Mouse (Mus musculus) forelimb bud, embryonic 11.5 days (tissue): ENCODE measurements around the gene Pde7b.

Experiments
- DNase-seq: peaks from one replicate; pipeline ENCODE4 v3.0.0-alpha.2; 2012; ENCODE audit warnings: low read depth, low spot score

The Pde7b gene

GRCm38 (mm10) chr10:20421299-20421883, 303.5 kb downstream of the Pde7b start:
- no peak for DNase-seq

- DNase-seq: no peak
Observed at GRCm38 (mm10) chr10:20420296-20420695, 304.6 kb downstream of the Pde7b start.

GRCm38 (mm10) chr10:20418856-20419219, 306.0 kb downstream of the Pde7b start:
- DNase-seq: no peak

GRCm38 (mm10) chr10:20418202-20418855, 306.5 kb downstream of the Pde7b start:
- DNase-seq: no peak

- no peak for DNase-seq
Observed at GRCm38 (mm10) chr10:20409181-20409580, 315.7 kb downstream of the Pde7b start.

- DNase-seq: no peak
Observed at GRCm38 (mm10) chr10:20408336-20408735, 316.5 kb downstream of the Pde7b start.

GRCm38 (mm10) chr10:20405471-20405870, 319.4 kb downstream of the Pde7b start:
- peak; percentile 57 for DNase-seq

GRCm38 (mm10) chr10:20402941-20403340, 321.9 kb downstream of the Pde7b start:
- no peak for DNase-seq

- no peak for DNase-seq
Observed at GRCm38 (mm10) chr10:20400406-20400805, 324.5 kb downstream of the Pde7b start.

- no peak for DNase-seq
Observed at GRCm38 (mm10) chr10:20398641-20399390, 326.1 kb downstream of the Pde7b start.

GRCm38 (mm10) chr10:20398224-20398623, 326.7 kb downstream of the Pde7b start:
- no peak for DNase-seq

GRCm38 (mm10) chr10:20395778-20396177, 329.1 kb downstream of the Pde7b start:
- no peak for DNase-seq

- no peak for DNase-seq
Observed at GRCm38 (mm10) chr10:20394815-20395214, 330.1 kb downstream of the Pde7b start.

- DNase-seq: no peak
Observed at GRCm38 (mm10) chr10:20390568-20390967, 334.3 kb downstream of the Pde7b start.

GRCm38 (mm10) chr10:20382807-20383419, 342.0 kb downstream of the Pde7b start:
- DNase-seq: no peak

- DNase-seq: no peak
Observed at GRCm38 (mm10) chr10:20381352-20381751, 343.5 kb downstream of the Pde7b start.

- no peak for DNase-seq
Observed at GRCm38 (mm10) chr10:20380798-20381197, 344.1 kb downstream of the Pde7b start.

- DNase-seq: no peak
Observed at GRCm38 (mm10) chr10:20379071-20379735, 345.7 kb downstream of the Pde7b start.

- DNase-seq: no peak
Observed at GRCm38 (mm10) chr10:20377621-20378020, 347.3 kb downstream of the Pde7b start.

GRCm38 (mm10) chr10:20372046-20372445, 352.8 kb downstream of the Pde7b start:
- no peak for DNase-seq

GRCm38 (mm10) chr10:20362450-20363118, 362.3 kb downstream of the Pde7b start:
- DNase-seq: no peak
